In genomic region chr5:125040128-125040584, GRCm38 (mm10) we compare ENCODE assay signal across 9 mouse cellular contexts. TPM values are rescaled to one million over a fixed set of nuclear protein-coding genes. Genes with fewer than 3 reads are reported as not detected.
A peak's percentile ranks its signal among the peaks of the same experiment; 100 is the strongest.
DNase-seq lines count a peak whose midpoint lies in the region; ATAC-seq and TF ChIP-seq lines count a peak whose summit lies in the region.
"Had no signal": no experiment of that assay in that cellular context is flagged by ENCODE, and none has a peak within 500 bp of the region (broad histone marks: within the 10 kb centered on the region; RNA-seq: fewer than 3 reads in every experiment).

No protein-coding gene starts in this region.

- no peak for TF ChIP-seq CTCF in Patski (IDR thresholded peaks at IDR 0.05)

- POLR2A ChIA-PET in Patski (lab: Charles Lee): interaction anchor here (0.5 to 1.1 kb wide), 2 partner anchors 16 to 439 kb away, joined by 3 read pairs; no protein-coding TSS in a partner anchor

- in situ Hi-C loops in Patski (cut with MboI; ENCODE audit: low pct_unique_long_range_greater_than_20kb): no loop called here

- no peak overlapping the region for H3K4me3 ChIP-seq in forebrain, embryonic 12.5 days (replicated peaks)
- H3K4me3 ChIP-seq in forebrain, embryonic 15.5 days: no peak overlapping the region
- H3K4me3 ChIP-seq: lung, embryonic 15.5 days had no signal

- H3K4me2 ChIP-seq in forebrain, embryonic 12.5 days: no peak overlapping the region
- no peak overlapping the region for H3K4me2 ChIP-seq in forebrain, embryonic 15.5 days (replicated peaks)
- H3K4me2 ChIP-seq: lung, embryonic 15.5 days had no signal

- no peak overlapping the region for H3K9ac ChIP-seq in forebrain, embryonic 12.5 days
- H3K9ac ChIP-seq in forebrain, embryonic 15.5 days (replicated peaks): no peak overlapping the region
- H3K9ac ChIP-seq: lung, embryonic 15.5 days had no signal

- ATAC-seq in forebrain, embryonic 12.5 days (ENCODE audit: low FRiP score): no peak
- ATAC-seq in forebrain, embryonic 15.5 days (replicated peaks): no peak
- peak; percentile 13 for ATAC-seq in Patski
- ATAC-seq in hematopoietic stem cell, adult 5-6 weeks (replicated peaks in 1 of 2; ENCODE audit: insufficient read depth in 1 of 2, low FRiP score in 2 of 2, low TSS enrichment in 1 of 2, low read depth in 1 of 2, poor library complexity in 2 of 2, severe bottlenecking in 2 of 2): peak; percentile 13 to 26; a peak in 1 of 4 replicates
- no peak for ATAC-seq in activated CD4-positive, CD25-positive, alpha-beta regulatory T cell, adult 4 months

- peaks cover 88% of the 10 kb centered on the region for H3K36me3 ChIP-seq in forebrain, embryonic 12.5 days (replicated peaks)
- peaks cover 33% of the 10 kb centered on the region for H3K36me3 ChIP-seq in forebrain, embryonic 15.5 days

- DNase-seq in Patski (ENCODE audit: low read depth, low spot score): peak; percentile 89
- DNase-seq in fibroblast of lung, adult 2 months (ENCODE audit: low read depth): peak; percentile 61
- peak; percentile 43 to 56 for DNase-seq in lung, postnatal 4 days
- no peak for DNase-seq in frontal cortex, postnatal 14 days (ENCODE audit: low spot score in 2 of 2)

- WGBS in forebrain, embryonic 12.5 days: 85% methylated on average over 5 of the region's 5 CpGs
- WGBS in forebrain, embryonic 15.5 days: 77% methylated on average over 5 of the region's 5 CpGs

- no peaks in the 10 kb centered on the region for H3K9me3 ChIP-seq in forebrain, embryonic 12.5 days
- no peaks in the 10 kb centered on the region for H3K9me3 ChIP-seq in forebrain, embryonic 15.5 days
- H3K9me3 ChIP-seq: lung, embryonic 15.5 days had no signal

- peaks cover 15% of the 10 kb centered on the region for H3K4me1 ChIP-seq in forebrain, embryonic 12.5 days
- 0 out of 2 replicates have a peak, but pooled peaks cover 5% of the 10 kb centered on the region for H3K4me1 ChIP-seq in forebrain, embryonic 15.5 days
- H3K4me1 ChIP-seq: lung, embryonic 15.5 days had no signal

- CTCF ChIA-PET in Patski (lab: Charles Lee): interaction anchor here (0.8 to 2.8 kb wide), 3 partner anchors 15 to 27 kb away, joined by 3 to 11 read pairs (median 3); no protein-coding TSS in a partner anchor

- H3K27me3 ChIP-seq in forebrain, embryonic 12.5 days: no peaks in the 10 kb centered on the region
- H3K27me3 ChIP-seq in forebrain, embryonic 15.5 days: no peaks in the 10 kb centered on the region
- H3K27me3 ChIP-seq in Patski: no peaks in the 10 kb centered on the region
- H3K27me3 ChIP-seq: lung, embryonic 15.5 days had no signal

- 0 out of 2 replicates have a peak overlapping the region, but pooled peaks have one; percentile 5 for H3K27ac ChIP-seq in forebrain, embryonic 12.5 days
- H3K27ac ChIP-seq in forebrain, embryonic 15.5 days (replicated peaks): no peak overlapping the region; the same call in 1 of the 2 replicates
- H3K27ac ChIP-seq: lung, embryonic 15.5 days had no signal

RNA-seq across cellular contexts. Expression of gene Rflna, which starts 37.1 kb away (rescaled TPM):
- 5.8 and 6.7 TPM in 2 replicates for polyA plus RNA-seq in forebrain, embryonic 12.5 days (2016; fragmentation: Nextera tagmentation; extraction: Ambion mirVana)
- 2.5 and 2.8 TPM in 2 replicates for polyA plus RNA-seq in forebrain, embryonic 15.5 days (2015; fragmentation: Nextera tagmentation; extraction: Ambion mirVana)
- polyA plus RNA-seq in Patski (2021): 0.13 TPM
- not detected in 2 replicates for total RNA-seq in hematopoietic stem cell, adult 5-6 weeks (2017)
- polyA plus RNA-seq in activated CD4-positive, CD25-positive, alpha-beta regulatory T cell, adult 4 months (2017; shearing (Covaris generic)): under 1 TPM in 1 of 2 experiments, not detected in 1; 0.61 TPM

Comparison
In these comparisons a context has a peak if more than half of its experiments do, and no peak if none do; other contexts are left out.
1. ATAC-seq: peak in Patski (single experiment) and hematopoietic stem cell, adult 5-6 weeks (2 of 2); none in forebrain, embryonic 12.5 days (single experiment), forebrain, embryonic 15.5 days (single experiment) and activated CD4-positive, CD25-positive, alpha-beta regulatory T cell, adult 4 months (single experiment).
2. DNase-seq: peak in Patski (single experiment), fibroblast of lung, adult 2 months (single experiment) and lung, postnatal 4 days (2 of 2); none in frontal cortex, postnatal 14 days (0 of 2).